Mouse (Mus musculus): ENCODE measurements around the gene Tmem156.
A peak's percentile ranks its signal among the peaks of the same experiment; 100 is the strongest.

Gene Tmem156

GRCm38 (mm10) chr5:65046442-65047284, 45.3 kb downstream of the Tmem156 start:
- DNase-seq (ENCODE audit: low spot score) = no peak

GRCm38 (mm10) chr5:65045642-65046370, 46.1 kb downstream of the Tmem156 start:
- no peak for DNase-seq (ENCODE audit: low spot score)

- DNase-seq (ENCODE audit: low spot score) = no peak
Observed at GRCm38 (mm10) chr5:65043407-65043895, 48.5 kb downstream of the Tmem156 start.

- peak; percentile 40 for DNase-seq (ENCODE audit: low spot score)
Observed at GRCm38 (mm10) chr5:65040463-65040862, 51.5 kb downstream of the Tmem156 start.

GRCm38 (mm10) chr5:65038811-65039571, 52.9 kb downstream of the Tmem156 start:
- DNase-seq (ENCODE audit: low spot score) = peak; percentile 47

- no peak for DNase-seq (ENCODE audit: low spot score)
Observed at GRCm38 (mm10) chr5:65038305-65038704, 53.6 kb downstream of the Tmem156 start.

- DNase-seq (ENCODE audit: low spot score) = no peak
Observed at GRCm38 (mm10) chr5:65036597-65036996, 55.3 kb downstream of the Tmem156 start.

- DNase-seq (ENCODE audit: low spot score) = no peak
Observed at GRCm38 (mm10) chr5:65028019-65028418, 63.9 kb downstream of the Tmem156 start.

GRCm38 (mm10) chr5:65026776-65027175, 65.2 kb downstream of the Tmem156 start:
- DNase-seq (ENCODE audit: low spot score) = peak; percentile 52

- DNase-seq (ENCODE audit: low spot score) = no peak
Observed at GRCm38 (mm10) chr5:65025916-65026315, 66.0 kb downstream of the Tmem156 start.

- no peak for DNase-seq (ENCODE audit: low spot score)
Observed at GRCm38 (mm10) chr5:65024641-65025040, 67.3 kb downstream of the Tmem156 start.

GRCm38 (mm10) chr5:65022006-65022405, 69.9 kb downstream of the Tmem156 start:
- DNase-seq (ENCODE audit: low spot score) = no peak

GRCm38 (mm10) chr5:65019823-65020222, 72.1 kb downstream of the Tmem156 start:
- peak; percentile 33 for DNase-seq (ENCODE audit: low spot score)

- no peak for DNase-seq (ENCODE audit: low spot score)
Observed at GRCm38 (mm10) chr5:65019109-65019508, 72.8 kb downstream of the Tmem156 start.

- no peak for DNase-seq (ENCODE audit: low spot score)
Observed at GRCm38 (mm10) chr5:65015508-65015907, 76.4 kb downstream of the Tmem156 start.

- DNase-seq (ENCODE audit: low spot score) = no peak
Observed at GRCm38 (mm10) chr5:65011901-65012573, 79.9 kb downstream of the Tmem156 start.

GRCm38 (mm10) chr5:65006011-65006491, 85.9 kb downstream of the Tmem156 start:
- DNase-seq (ENCODE audit: low spot score) = no peak

- no peak for DNase-seq (ENCODE audit: low spot score)
Observed at GRCm38 (mm10) chr5:65005251-65005650, 86.7 kb downstream of the Tmem156 start.

Measured in testis, postnatal 14 days (tissue).